ENCODE assay signal across 1 mouse cellular context in the genomic region with DNA sequence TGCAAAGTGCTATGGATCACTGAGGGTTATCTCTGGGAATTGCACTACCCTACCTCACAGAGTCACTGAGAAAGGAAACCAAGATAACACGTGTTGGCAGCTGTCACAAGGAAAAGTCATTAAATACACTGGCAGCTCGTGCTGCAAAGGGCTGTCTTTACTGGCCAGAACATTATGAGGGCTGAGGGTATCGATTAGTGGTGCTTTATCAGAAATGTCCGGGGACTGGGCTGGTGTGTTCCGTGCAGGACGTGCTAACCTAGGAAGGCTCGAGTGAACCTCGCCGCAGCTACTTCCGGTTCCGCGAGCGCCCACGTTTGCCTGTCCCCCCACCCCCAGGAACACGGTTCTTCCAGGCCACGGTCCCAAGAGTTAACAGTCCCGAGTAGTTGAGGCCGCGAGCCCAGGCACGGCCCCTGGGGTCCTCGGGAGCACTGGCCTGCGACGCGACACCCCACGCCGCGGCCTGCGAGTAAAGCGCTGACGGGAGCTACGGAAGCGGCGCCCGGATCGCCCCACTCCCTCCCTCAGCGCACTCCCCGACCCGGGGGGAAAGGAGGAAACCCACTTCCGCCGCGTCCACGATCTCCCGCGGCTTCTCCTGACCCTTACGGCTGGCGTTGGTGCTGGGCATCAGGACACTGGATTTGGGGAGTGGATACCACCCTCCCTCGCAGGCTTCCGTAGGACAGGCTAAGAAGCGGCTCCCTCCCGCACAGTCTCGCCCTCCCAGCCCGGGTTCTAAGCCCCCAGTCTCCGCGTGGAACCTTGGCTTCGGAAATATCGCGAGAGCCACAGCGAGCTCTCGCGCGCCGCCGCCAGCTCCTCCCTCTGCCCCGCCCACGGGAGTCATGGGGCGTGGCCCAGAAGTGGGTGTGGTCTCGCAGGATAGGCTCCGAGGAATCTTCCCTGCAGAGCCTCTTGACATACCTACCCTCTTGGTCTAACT.
A peak's percentile ranks its signal among the peaks of the same experiment; 100 is the strongest.
TF ChIP-seq lines count a peak whose summit lies in the region.

TSS of gene Dars (minus strand) at position 785 of the 949 bp plus-strand sequence.

TF ChIP-seq in CH12.LX, 34 proteins besides CTCF, POLR2A, EP300 and RAD21 (continued from another document):
- TF ChIP-seq SMC3 (IDR thresholded peaks at IDR 0.05; ENCODE audit: low read depth, low read length) (no peak), ETS1 (conservative IDR thresholded peaks at IDR 0.05; ENCODE audit: low read depth, low read length) (no peak), KAT2A (IDR thresholded peaks at IDR 0.05; ENCODE audit: insufficient replicate concordance, low read length) (no peak), MYC (IDR thresholded peaks at IDR 0.05; ENCODE audit: low read depth, low read length) (peak; percentile 96), PAX5 (IDR thresholded peaks at IDR 0.05; ENCODE audit: low read length) (no peak), MAFK (IDR thresholded peaks at IDR 0.05; ENCODE audit: insufficient replicate concordance, low read length) (no peak), NRF1 (IDR thresholded peaks at IDR 0.05; ENCODE audit: low read depth, low read length) (peak; percentile 60; the same call in 1 of the 2 replicates), MAZ (IDR thresholded peaks at IDR 0.05; ENCODE audit: low read depth, low read length) (0 out of 2 replicates have a peak, but pooled peaks have one; percentile 61), ELF1 (IDR thresholded peaks at IDR 0.05; ENCODE audit: low read depth, low read length) (peak; percentile 90), MAX (IDR thresholded peaks at IDR 0.05; ENCODE audit: low read length) (peak; percentile 89), BHLHE40 (IDR thresholded peaks at IDR 0.05; ENCODE audit: low read depth, low read length) (peak; percentile 50), NELFE (IDR thresholded peaks at IDR 0.05; ENCODE audit: low read depth, low read length) (peak; percentile 79), ZMIZ1 (IDR thresholded peaks at IDR 0.05; ENCODE audit: low read depth, low read length) (peak; percentile 86; the same call in 1 of the 2 replicates), USF1 (IDR thresholded peaks at IDR 0.05; ENCODE audit: low read depth, low read length) (no peak), TCF12 (IDR thresholded peaks at IDR 0.05; ENCODE audit: low read depth, low read length) (peak; percentile 81), IRF4 (IDR thresholded peaks at IDR 0.05; ENCODE audit: low read depth, low read length) (0 out of 2 replicates have a peak, but pooled peaks have one; percentile 27), UBTF (IDR thresholded peaks at IDR 0.05; ENCODE audit: low read depth, low read length) (0 out of 2 replicates have a peak, but pooled peaks have one; percentile 75), MXI1 (IDR thresholded peaks at IDR 0.05; ENCODE audit: low read depth, low read length) (peak; percentile 98), TBP (conservative IDR thresholded peaks at IDR 0.05; ENCODE audit: low read depth, low read length) (peak; percentile 60), JUN (IDR thresholded peaks at IDR 0.05; ENCODE audit: insufficient read depth, low read depth, low read length) (no peak), RCOR1 (conservative IDR thresholded peaks at IDR 0.05; ENCODE audit: low read depth, low read length) (no peak), HCFC1 (IDR thresholded peaks at IDR 0.05; ENCODE audit: low read depth, low read length) (peak; percentile 75), ZKSCAN1 (IDR thresholded peaks at IDR 0.05; ENCODE audit: borderline replicate concordance, low read depth, low read length) (no peak), CHD1 (IDR thresholded peaks at IDR 0.05; ENCODE audit: low read depth, low read length) (peak; percentile 93), CHD2 (IDR thresholded peaks at IDR 0.05; ENCODE audit: low read length) (peak; percentile 99), ZC3H11A (IDR thresholded peaks at IDR 0.05; ENCODE audit: low read depth, low read length) (no peak), SIN3A (IDR thresholded peaks at IDR 0.05; ENCODE audit: low read length) (peak; percentile 63; the same call in 1 of the 2 replicates), GABPA (IDR thresholded peaks at IDR 0.05; ENCODE audit: insufficient replicate concordance, low read depth, low read length) (no peak), JUND (conservative IDR thresholded peaks at IDR 0.05; ENCODE audit: low read depth, low read length) (no peak), USF2 (conservative IDR thresholded peaks at IDR 0.05; ENCODE audit: low read depth, low read length) (no peak), ZNF384 (IDR thresholded peaks at IDR 0.05; ENCODE audit: low read depth, low read length) (no peak), POLR2AphosphoS2 (IDR thresholded peaks at IDR 0.05; ENCODE audit: low read depth, low read length) (peak; percentile 67; the same call in 1 of the 2 replicates), E2F4 (IDR thresholded peaks at IDR 0.05; ENCODE audit: insufficient replicate concordance, low read depth, low read length) (0 out of 2 replicates have a peak, but pooled peaks have one; percentile 39)
